Mouse (Mus musculus): ENCODE measurements around the gene Muc1.
A peak's percentile ranks its signal among the peaks of the same experiment; 100 is the strongest.

GRCm38 (mm10) chr3:89266439-89266893 is 37.6 kb downstream of the Muc1 start:
- peak; percentile 92 for TF ChIP-seq POLR2A (IDR thresholded peaks at IDR 0.05; ENCODE audit: control insufficient read depth, low read depth, low read length)
- TF ChIP-seq CTCF (IDR thresholded peaks at IDR 0.05; ENCODE audit: control insufficient read depth, insufficient read depth, insufficient replicate concordance, low read depth, low read length) = no peak

Measured in testis, adult 2 months (tissue).